Mouse (Mus musculus): ENCODE measurements around the gene Klf16. TPM values are rescaled to one million over a fixed set of nuclear protein-coding genes. Genes with fewer than 3 reads are reported as not detected.

Klf16 gene
- polyA plus RNA-seq, 1 experiment, result 16.0 TPM

GRCm38 (mm10) chr10:80619465-80620244, 42.5 kb upstream of the Klf16 start:
- H3ac ChIP-seq (ENCODE audit: control insufficient read depth, insufficient read length), result no peak overlapping the region
- H3K79me2 ChIP-seq (ENCODE audit: control insufficient read depth, insufficient read depth), result peaks cover 19% of the 10 kb centered on the region

GRCm38 (mm10) chr10:80618181-80618580, 41.1 kb upstream of the Klf16 start:
- Histone ChIP-seq H3K27me3 (ENCODE audit: control insufficient read depth, insufficient read depth, insufficient read length) (no peaks in the 10 kb centered on the region), H3K79me2 (ENCODE audit: control insufficient read depth, insufficient read depth) (peaks cover 5% of the 10 kb centered on the region), H3K4me3 (no peak overlapping the region), H3ac (ENCODE audit: control insufficient read depth, insufficient read length) (no peak overlapping the region), H3K4me2 (ENCODE audit: low read depth) (peak overlapping the region; percentile 30), H3K36me3 (ENCODE audit: control insufficient read depth, insufficient read depth) (peaks cover 2% of the 10 kb centered on the region)
- no peak for TF ChIP-seq CEBPB (IDR thresholded peaks at IDR 0.05; ENCODE audit: insufficient read depth, poor library complexity, severe bottlenecking)
- TF ChIP-seq POLR2AphosphoS2 (IDR thresholded peaks at IDR 0.05; ENCODE audit: insufficient read length, low read depth), result no peak
- no peak for TF ChIP-seq POLR2A (IDR thresholded peaks at IDR 0.05; ENCODE audit: insufficient read length, low read depth)
- peak in 2 of 3 experiments; percentile 54 to 87 for TF ChIP-seq MYOD1 (IDR thresholded peaks at IDR 0.05; ENCODE audit: control insufficient read depth in 1 of 3, insufficient read length in 2 of 3, low read depth in 2 of 3)
- TF ChIP-seq REST (IDR thresholded peaks at IDR 0.05; ENCODE audit: insufficient read depth, insufficient read length), result no peak
- peak; percentile 9 for TF ChIP-seq TCF12 (IDR thresholded peaks at IDR 0.05; ENCODE audit: insufficient read depth, poor library complexity, severe bottlenecking)
- no peak for TF ChIP-seq SRF (IDR thresholded peaks at IDR 0.05; ENCODE audit: control insufficient read depth, insufficient read length, low read depth)
- TF ChIP-seq TCF3 (IDR thresholded peaks at IDR 0.05; ENCODE audit: insufficient read length, low read depth), result no peak
- TF ChIP-seq MYOG (IDR thresholded peaks at IDR 0.05; ENCODE audit: control insufficient read depth in 1 of 3, insufficient read depth in 1 of 3, insufficient read length in 2 of 3, low read depth in 2 of 3), result peak in 2 of 3 experiments; percentile 22 to 83
- TF ChIP-seq MAX (IDR thresholded peaks at IDR 0.05; ENCODE audit: low read depth), result no peak
- no peak for TF ChIP-seq USF1 (IDR thresholded peaks at IDR 0.05; ENCODE audit: low read depth)
- no peak for TF ChIP-seq E2F4 (IDR thresholded peaks at IDR 0.05; ENCODE audit: insufficient read depth)

More at GRCm38 (mm10) chr10:80619465-80620244, 42.5 kb upstream of the Klf16 start:
- Histone ChIP-seq H3K27me3 (ENCODE audit: control insufficient read depth, insufficient read depth, insufficient read length) (no peaks in the 10 kb centered on the region), H3K4me3 (no peak overlapping the region), H3K4me2 (ENCODE audit: low read depth) (no peak overlapping the region), H3K36me3 (ENCODE audit: control insufficient read depth, insufficient read depth) (no peaks in the 10 kb centered on the region)
- TF ChIP-seq TCF12 (IDR thresholded peaks at IDR 0.05; ENCODE audit: insufficient read depth, poor library complexity, severe bottlenecking) (no peak), SRF (IDR thresholded peaks at IDR 0.05; ENCODE audit: control insufficient read depth, insufficient read length, low read depth) (no peak), TCF3 (IDR thresholded peaks at IDR 0.05; ENCODE audit: insufficient read length, low read depth) (no peak), POLR2A (IDR thresholded peaks at IDR 0.05; ENCODE audit: insufficient read length, low read depth) (no peak), REST (IDR thresholded peaks at IDR 0.05; ENCODE audit: insufficient read depth, insufficient read length) (no peak), CEBPB (IDR thresholded peaks at IDR 0.05; ENCODE audit: insufficient read depth, poor library complexity, severe bottlenecking) (no peak)

GRCm38 (mm10) chr10:80614351-80614750, 37.2 kb upstream of the Klf16 start:
- Histone ChIP-seq H3K36me3 (ENCODE audit: control insufficient read depth, insufficient read depth) (peaks cover 5% of the 10 kb centered on the region), H3K27me3 (ENCODE audit: control insufficient read depth, insufficient read depth, insufficient read length) (no peaks in the 10 kb centered on the region), H3K79me2 (ENCODE audit: control insufficient read depth, insufficient read depth) (no peaks in the 10 kb centered on the region), H3K4me3 (no peak overlapping the region), H3K4me2 (ENCODE audit: low read depth) (no peak overlapping the region), H3ac (ENCODE audit: control insufficient read depth, insufficient read length) (no peak overlapping the region)
- TF ChIP-seq TCF12 (IDR thresholded peaks at IDR 0.05; ENCODE audit: insufficient read depth, poor library complexity, severe bottlenecking) (no peak), MYOD1 (IDR thresholded peaks at IDR 0.05; ENCODE audit: control insufficient read depth in 1 of 3, insufficient read length in 2 of 3, low read depth in 2 of 3) (no peak), TCF3 (IDR thresholded peaks at IDR 0.05; ENCODE audit: insufficient read length, low read depth) (no peak), SRF (IDR thresholded peaks at IDR 0.05; ENCODE audit: control insufficient read depth, insufficient read length, low read depth) (no peak), CEBPB (IDR thresholded peaks at IDR 0.05; ENCODE audit: insufficient read depth, poor library complexity, severe bottlenecking) (no peak), MAX (IDR thresholded peaks at IDR 0.05; ENCODE audit: low read depth) (no peak), USF1 (IDR thresholded peaks at IDR 0.05; ENCODE audit: low read depth) (no peak), MYOG (IDR thresholded peaks at IDR 0.05; ENCODE audit: control insufficient read depth in 1 of 3, insufficient read depth in 1 of 3, insufficient read length in 2 of 3, low read depth in 2 of 3) (no peak), E2F4 (IDR thresholded peaks at IDR 0.05; ENCODE audit: insufficient read depth) (no peak), POLR2AphosphoS2 (IDR thresholded peaks at IDR 0.05; ENCODE audit: insufficient read length, low read depth) (no peak)

GRCm38 (mm10) chr10:80613821-80614220, 36.7 kb upstream of the Klf16 start:
- Histone ChIP-seq H3ac (ENCODE audit: control insufficient read depth, insufficient read length) (no peak overlapping the region), H3K4me2 (ENCODE audit: low read depth) (no peak overlapping the region), H3K4me3 (no peak overlapping the region), H3K79me2 (ENCODE audit: control insufficient read depth, insufficient read depth) (no peaks in the 10 kb centered on the region), H3K27me3 (ENCODE audit: control insufficient read depth, insufficient read depth, insufficient read length) (no peaks in the 10 kb centered on the region), H3K36me3 (ENCODE audit: control insufficient read depth, insufficient read depth) (peaks cover 9% of the 10 kb centered on the region)
- no peak for TF ChIP-seq E2F4 (IDR thresholded peaks at IDR 0.05; ENCODE audit: insufficient read depth)
- no peak for TF ChIP-seq TCF3 (IDR thresholded peaks at IDR 0.05; ENCODE audit: insufficient read length, low read depth)
- no peak for TF ChIP-seq TCF12 (IDR thresholded peaks at IDR 0.05; ENCODE audit: insufficient read depth, poor library complexity, severe bottlenecking)
- TF ChIP-seq CEBPB (IDR thresholded peaks at IDR 0.05; ENCODE audit: insufficient read depth, poor library complexity, severe bottlenecking), result no peak
- no peak for TF ChIP-seq SRF (IDR thresholded peaks at IDR 0.05; ENCODE audit: control insufficient read depth, insufficient read length, low read depth)
- no peak for TF ChIP-seq POLR2AphosphoS2 (IDR thresholded peaks at IDR 0.05; ENCODE audit: insufficient read length, low read depth)
- no peak for TF ChIP-seq MYOG (IDR thresholded peaks at IDR 0.05; ENCODE audit: control insufficient read depth in 1 of 3, insufficient read depth in 1 of 3, insufficient read length in 2 of 3, low read depth in 2 of 3)
- TF ChIP-seq POLR2A (IDR thresholded peaks at IDR 0.05; ENCODE audit: insufficient read length, low read depth), result no peak
- no peak for TF ChIP-seq USF1 (IDR thresholded peaks at IDR 0.05; ENCODE audit: low read depth)
- no peak for TF ChIP-seq REST (IDR thresholded peaks at IDR 0.05; ENCODE audit: insufficient read depth, insufficient read length)
- no peak for TF ChIP-seq MAX (IDR thresholded peaks at IDR 0.05; ENCODE audit: low read depth)

Measured in myocyte (in vitro differentiated cells).